Mouse (Mus musculus) neural tube, embryonic 10.5 days (tissue): Measurements from ENCODE around the gene Rbpms2.

Experiments
- DNase-seq: peaks from one replicate; pipeline ENCODE4 v3.0.0-alpha.2; 2017; ENCODE audit warnings: low spot score; ENCODE audit errors: extremely low spot score

Rbpms2 gene

DNA sequence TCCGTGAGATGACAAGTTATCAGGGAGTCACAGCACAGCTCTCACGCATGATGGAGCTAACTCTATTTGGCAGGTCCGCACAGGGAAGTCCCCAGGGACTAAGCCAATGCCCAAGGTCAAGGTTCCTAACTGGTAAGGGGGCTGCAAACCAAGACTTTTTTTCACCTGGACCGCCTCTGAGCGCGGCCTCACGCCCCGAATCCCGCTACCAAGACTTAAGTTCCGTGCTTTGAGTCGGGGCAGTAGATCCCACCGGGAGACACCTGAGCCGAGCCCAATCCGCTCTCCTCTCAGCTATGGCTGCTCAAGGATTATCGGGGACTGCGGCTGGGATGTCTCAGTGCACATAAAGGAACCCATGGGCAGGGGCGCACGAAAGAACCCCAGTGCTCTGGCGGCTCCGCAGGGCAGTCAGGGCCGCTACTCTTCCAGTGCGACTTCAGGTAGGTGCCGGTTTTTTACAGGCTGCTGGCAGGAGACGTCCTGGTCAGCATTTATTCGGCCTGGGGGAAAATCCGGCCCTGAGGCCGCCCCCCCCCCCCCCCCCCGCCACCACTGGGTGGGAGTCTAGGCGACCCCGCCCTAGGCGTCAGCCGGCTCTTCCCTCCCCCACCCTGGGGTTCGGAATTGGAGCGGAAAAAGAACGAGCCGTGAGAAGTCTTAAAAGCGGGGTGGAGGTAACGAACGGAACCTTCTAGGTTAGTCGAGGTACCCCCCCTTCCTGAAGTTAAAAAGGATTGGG lies at the start of gene Rbpms2:
Rbpms2 (plus strand) TSS at position 624 of the 742 bp plus-strand sequence.
- DNase-seq = peak; percentile 61

GRCm38 (mm10) chr9:65579781-65580371 lies 49.6 kb upstream of the Rbpms2 start, which contains the start of gene Plekho2:
Plekho2 (minus strand) TSS chr9:65580040.
- DNase-seq = peak; percentile 100

- DNase-seq = peak; percentile 76
Measured at GRCm38 (mm10) chr9:65580401-65581256, 48.8 kb upstream of the Rbpms2 start.

DNA sequence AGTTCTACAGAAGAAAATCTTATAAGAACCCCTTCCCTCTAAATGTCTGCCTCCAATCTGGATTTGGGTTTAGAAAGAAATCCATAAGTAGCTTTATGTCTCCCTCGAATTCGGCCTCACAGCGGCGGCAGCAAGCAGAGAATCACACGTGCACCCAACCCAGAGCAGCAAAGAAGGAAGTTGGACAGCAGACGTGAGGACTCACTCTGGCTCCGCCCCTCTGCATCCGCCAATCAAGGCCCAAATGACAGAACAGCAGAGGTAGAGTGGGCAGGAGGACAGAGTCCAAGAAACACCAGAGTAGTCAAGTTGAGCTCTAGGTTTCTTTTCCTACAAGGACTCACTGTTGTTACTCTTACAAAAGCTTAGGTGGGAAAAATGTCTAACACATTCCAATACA lies 46.4 kb upstream of the Rbpms2 start:
- no peak for DNase-seq

- peak; percentile 89 for DNase-seq
Measured at GRCm38 (mm10) chr9:65586406-65587269, 42.8 kb upstream of the Rbpms2 start, which contains the start of gene Pif1. Pif1 (plus strand) TSS chr9:65587160.

DNA sequence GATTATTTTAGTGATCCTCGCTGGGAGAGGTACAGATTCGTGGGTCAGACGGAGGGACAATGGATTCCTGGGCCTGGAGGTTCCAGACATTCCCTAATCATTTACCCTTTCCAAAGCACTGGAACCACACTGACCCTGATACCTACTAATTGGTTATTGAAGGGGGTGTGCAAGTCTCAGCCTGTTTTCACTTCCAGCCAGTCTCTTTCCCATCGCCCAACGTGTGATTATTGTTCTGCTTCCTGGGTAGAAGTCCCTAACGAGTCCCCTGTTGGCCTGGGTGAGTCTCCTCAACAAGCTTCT lies 42.2 kb upstream of the Rbpms2 start:
- DNase-seq = no peak

GRCm38 (mm10) chr9:65587573-65588358 lies 41.7 kb upstream of the Rbpms2 start:
- DNase-seq = peak; percentile 65

- DNase-seq = no peak
Measured at GRCm38 (mm10) chr9:65589091-65589490, 40.4 kb upstream of the Rbpms2 start.

- no peak for DNase-seq
Measured at GRCm38 (mm10) chr9:65592721-65593120, 36.7 kb upstream of the Rbpms2 start.

- no peak for DNase-seq
Measured at GRCm38 (mm10) chr9:65593596-65593995, 35.9 kb upstream of the Rbpms2 start.

GRCm38 (mm10) chr9:65598765-65599249 lies 30.6 kb upstream of the Rbpms2 start:
- peak; percentile 48 for DNase-seq

GRCm38 (mm10) chr9:65600951-65601350 lies 28.5 kb upstream of the Rbpms2 start:
- DNase-seq = no peak

DNA sequence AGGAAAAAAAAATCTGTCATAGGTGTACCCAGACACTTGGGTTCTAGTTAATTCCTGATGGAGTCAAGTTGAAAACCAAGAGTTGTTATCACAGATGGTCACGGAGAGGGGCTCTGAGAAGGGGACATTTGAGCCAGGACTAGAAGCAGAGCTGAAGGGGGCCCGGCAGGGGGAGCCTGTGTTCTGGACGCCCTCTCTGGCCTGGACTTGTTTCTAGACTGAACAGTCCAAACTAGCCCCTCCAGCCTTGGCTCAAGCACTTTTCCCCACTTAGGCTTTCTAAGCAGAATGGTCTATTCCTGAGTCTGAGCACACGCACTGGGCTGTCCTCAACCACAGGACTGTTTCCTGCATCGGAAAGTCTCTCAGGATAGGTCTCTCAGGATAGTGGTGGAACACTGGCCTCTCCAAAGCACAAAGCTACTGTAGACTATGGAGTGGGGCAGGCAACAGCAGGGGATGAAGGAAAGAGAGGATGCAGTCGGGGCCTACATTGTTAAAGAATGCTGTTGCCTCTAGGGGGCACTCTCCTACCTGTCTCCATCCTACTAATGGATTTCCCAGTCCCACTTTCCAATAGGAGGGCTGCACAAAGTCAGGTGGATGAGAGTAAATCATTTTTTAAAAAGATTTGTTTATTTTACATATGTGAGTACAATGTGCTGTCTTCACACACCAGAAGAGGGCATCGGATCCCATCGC lies 25.9 kb upstream of the Rbpms2 start:
- DNase-seq = no peak

DNA sequence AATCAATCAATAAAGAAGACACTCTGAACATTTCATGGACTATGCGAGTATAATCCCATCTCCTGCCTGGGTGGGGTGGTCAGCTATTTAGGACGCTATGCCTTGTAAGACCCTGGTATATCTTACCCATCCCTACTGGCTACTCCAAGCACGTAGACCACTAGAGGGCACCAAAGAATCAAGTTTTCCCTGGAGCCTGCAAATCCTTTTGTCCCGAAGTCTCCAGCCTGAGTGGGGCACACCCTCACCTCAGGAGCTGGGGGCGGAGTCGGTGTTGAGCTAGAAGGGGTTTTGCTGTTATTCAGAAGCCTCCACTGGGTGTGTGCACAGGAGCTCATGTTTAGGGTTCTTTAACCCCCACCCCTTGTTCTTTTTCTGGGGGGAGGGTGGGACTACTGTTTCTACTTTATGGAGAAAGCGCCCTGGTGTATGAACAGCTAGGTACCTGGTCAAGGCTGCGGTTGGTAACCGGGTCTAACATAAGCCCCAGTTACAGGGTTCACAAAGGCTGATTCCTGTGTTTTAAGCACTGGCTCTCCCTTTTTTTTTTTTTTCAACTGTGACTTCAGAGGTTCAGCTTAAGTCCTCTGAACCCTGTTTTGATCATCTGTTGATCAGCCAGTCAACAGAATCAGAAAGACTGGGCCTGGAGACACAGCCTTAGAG lies 23.8 kb upstream of the Rbpms2 start:
- DNase-seq = peak; percentile 81

- DNase-seq = no peak
Measured at GRCm38 (mm10) chr9:65606321-65607109, 22.9 kb upstream of the Rbpms2 start.

DNA sequence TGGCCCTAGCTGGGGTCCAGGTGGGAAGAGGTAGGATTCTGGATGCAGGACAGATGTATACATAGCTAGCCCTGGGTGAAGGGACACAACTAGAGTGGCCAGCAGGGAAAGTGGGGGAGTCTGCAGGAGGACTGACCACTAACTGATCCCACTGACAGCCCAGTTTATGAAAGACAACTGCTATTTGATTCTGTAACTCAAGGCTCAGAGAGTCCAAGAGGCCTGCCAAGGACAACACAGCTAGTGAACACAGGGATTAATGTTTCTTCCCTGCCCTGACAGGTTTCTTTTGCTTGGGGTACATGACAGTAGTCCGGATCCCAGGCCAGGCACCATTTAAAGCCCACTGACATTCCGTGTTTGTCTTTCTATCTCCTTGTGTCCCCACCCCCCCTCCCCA lies 22.3 kb upstream of the Rbpms2 start:
- DNase-seq = no peak

DNA sequence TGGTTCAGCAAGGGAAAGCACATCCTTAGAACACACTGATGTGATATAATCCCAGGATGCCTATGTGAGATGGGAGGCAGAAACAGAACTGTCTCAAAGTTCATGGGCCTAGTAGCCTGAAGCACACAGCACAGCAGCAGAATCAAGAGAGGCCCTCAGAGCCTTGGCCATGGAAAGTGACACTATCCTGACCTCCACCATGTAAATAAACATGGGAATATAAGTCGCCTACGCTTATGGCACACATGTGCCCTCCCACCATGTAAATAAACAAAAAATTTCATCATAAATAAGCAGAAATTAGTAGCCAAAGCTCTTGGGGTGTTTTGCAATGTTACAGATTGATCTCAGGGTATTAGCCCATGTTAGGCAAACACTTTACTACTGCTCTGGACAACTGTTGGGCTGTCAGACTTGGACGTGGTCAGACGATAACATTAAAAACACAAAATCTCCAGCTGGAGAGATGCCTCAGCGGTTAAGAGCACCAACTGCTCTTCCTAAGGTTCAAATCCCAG lies 17.4 kb upstream of the Rbpms2 start:
- DNase-seq = no peak

DNA sequence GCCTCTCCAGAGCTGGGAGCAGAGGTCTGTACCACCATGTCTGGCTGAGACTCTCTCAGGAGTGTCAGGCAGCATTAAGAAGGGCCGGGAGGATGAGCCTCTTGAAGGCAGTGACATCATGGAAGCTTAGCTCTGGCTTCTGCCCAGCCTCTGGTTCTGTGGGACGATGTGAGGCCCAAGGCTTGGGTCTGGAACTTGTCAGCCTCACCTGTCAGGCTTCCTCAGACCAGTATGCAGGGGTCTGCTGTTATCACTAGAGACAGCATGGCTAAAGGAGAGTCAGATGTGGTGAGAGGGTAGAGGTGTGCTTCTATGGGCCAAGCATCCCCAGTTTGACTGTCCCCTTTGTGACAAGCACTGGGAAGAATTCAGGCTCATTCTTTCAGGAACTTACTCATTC lies 16.4 kb upstream of the Rbpms2 start:
- DNase-seq = no peak
